Mouse (Mus musculus) heart, embryonic 10.5 days (tissue): ENCODE results near the gene Vdac1. TPM values are rescaled to one million over a fixed set of nuclear protein-coding genes. Genes with fewer than 3 reads are reported as not detected.
"Not testable (repeated sequence)": the region's sequence is repeated elsewhere in the genome, so short reads cannot be mapped to it uniquely, and the experiment has no call there.

Experiments
- DNase-seq: peaks from one replicate; pipeline ENCODE4 v3.0.0-alpha.2; 2017; ENCODE audit warnings: low spot score
- H3K27ac ChIP-seq: fragments of 300-500 bp; sonication (generic); 2 replicates; pipeline ENCODE4 v1.5.1; 2016; ENCODE audit warnings: mild to moderate bottlenecking
- H3K27me3 ChIP-seq: fragments of 300-500 bp; sonication (generic); 2 replicates; pipeline ENCODE4 v1.6.1; 2016; ENCODE audit warnings: mild to moderate bottlenecking; ENCODE audit not compliant: poor library complexity, insufficient read depth, severe bottlenecking
- H3K36me3 ChIP-seq: fragments of 300-500 bp; sonication (generic); 2 replicates; pipeline ENCODE4 v1.6.1; 2016; ENCODE audit warnings: mild to moderate bottlenecking, moderate library complexity
- H3K4me1 ChIP-seq: fragments of 300-500 bp; sonication (generic); 2 replicates; pipeline ENCODE4 v1.6.1; 2016; ENCODE audit warnings: mild to moderate bottlenecking
- H3K4me3 ChIP-seq: fragments of 300-500 bp; sonication (generic); 2 replicates; pipeline ENCODE4 v1.5.1; 2016; ENCODE audit warnings: mild to moderate bottlenecking, moderate library complexity
- H3K9me3 ChIP-seq: fragments of 300-500 bp; sonication (generic); 2 replicates; pipeline ENCODE4 v1.6.1; 2016; ENCODE audit warnings: mild to moderate bottlenecking, moderate library complexity
- WGBS: fragments of 180-500 bp; shearing (Covaris S2); methylation state at CpG from one replicate; pipeline ENCODE4 v1.1.7; 2016; 5-methylcytosine and 5-hydroxymethylcytosine counted together
- polyA plus RNA-seq: library from polyadenylated mRNA; unstranded; fragments of >200 nt; fragmentation: Nextera tagmentation; extraction: Ambion mirVana; gene quantifications from 2 replicates; pipeline ENCODE4 v1.2.1, GENCODE M21; 2016

The Vdac1 gene
- polyA plus RNA-seq, 1 experiment from 2014 or later = 304 TPM

DNA sequence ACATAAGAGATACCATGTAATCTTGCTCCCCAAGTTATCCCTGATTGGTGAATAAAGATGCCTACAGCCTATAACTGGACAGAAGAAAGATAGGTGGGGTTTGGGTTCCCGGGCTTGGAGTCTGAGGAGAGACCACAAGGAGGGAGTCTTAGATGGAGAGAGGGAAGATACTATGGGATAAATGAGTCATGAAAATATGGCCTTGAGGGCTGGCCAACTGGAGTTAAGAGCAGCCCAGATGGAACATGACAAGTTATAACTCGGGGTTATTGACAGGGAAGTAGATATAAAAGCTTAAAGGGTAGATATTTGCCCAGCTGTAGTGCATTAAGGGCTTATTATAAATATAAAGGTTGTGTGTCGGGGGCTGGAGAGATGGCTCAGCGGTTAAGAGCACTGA lies 12.5 kb upstream of the Vdac1 start:
- H3K27me3 ChIP-seq = no peaks in the 10 kb centered on the region
- peaks cover 29% of the 10 kb centered on the region for H3K4me1 ChIP-seq
- H3K4me3 ChIP-seq = no peak overlapping the region
- no peaks in the 10 kb centered on the region for H3K9me3 ChIP-seq
- no peaks in the 10 kb centered on the region for H3K36me3 ChIP-seq
- DNase-seq = no peak
- H3K27ac ChIP-seq = no peak overlapping the region
- 83% methylated on average over 4 of the region's 4 CpGs for WGBS

DNA sequence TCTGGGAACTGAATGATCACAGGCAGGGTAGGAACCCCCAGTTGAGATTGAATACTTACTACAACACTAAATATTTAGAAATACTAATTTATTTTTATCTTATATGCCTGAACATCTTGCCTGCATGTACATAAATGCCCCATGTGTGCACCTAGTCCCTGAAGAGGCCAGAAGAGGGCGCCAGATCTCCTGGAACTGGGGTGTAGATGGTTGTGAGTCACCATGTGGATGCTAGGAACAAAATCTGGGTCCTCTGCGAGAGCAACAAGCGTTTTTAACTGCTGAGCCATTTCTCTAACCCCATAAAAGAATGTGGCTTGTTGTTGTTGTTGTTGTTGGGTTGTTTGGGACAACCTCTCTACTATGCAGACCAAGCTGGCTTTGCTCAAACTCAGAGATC lies 11.9 kb upstream of the Vdac1 start:
- 62% methylated on average over 3 of the region's 3 CpGs for WGBS

DNA sequence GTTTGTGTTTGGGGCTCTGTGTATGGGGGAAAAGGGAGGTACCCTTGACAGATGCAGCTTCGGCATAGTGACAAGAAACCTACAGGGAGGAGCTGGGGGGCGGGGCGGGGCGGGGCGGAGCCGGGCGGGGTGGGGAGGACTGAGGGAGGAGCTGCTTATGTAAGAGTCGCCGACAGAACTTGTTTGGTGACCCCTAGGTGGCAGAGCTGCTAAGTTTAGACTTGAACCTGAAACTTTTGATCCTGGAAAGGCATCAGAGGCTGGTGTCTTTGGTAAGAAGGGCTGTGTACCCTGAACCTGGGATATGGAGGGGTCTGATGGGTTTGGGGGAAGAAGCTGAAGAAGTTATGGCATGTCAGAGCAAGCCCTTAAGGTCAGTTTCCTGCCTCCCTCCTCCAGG lies 9.7 kb upstream of the Vdac1 start:
- under 1% methylated on average over 9 of the region's 9 CpGs for WGBS
- H3K4me1 ChIP-seq = peaks cover 25% of the 10 kb centered on the region
- no peaks in the 10 kb centered on the region for H3K27me3 ChIP-seq
- peak; percentile 85 for DNase-seq
- H3K36me3 ChIP-seq = no peaks in the 10 kb centered on the region
- no peak overlapping the region for H3K4me3 ChIP-seq
- H3K27ac ChIP-seq = peak overlapping the region; percentile 6; the same call in 1 of the 2 replicates
- no peaks in the 10 kb centered on the region for H3K9me3 ChIP-seq

More for the DNA sequence above, 11.9 kb upstream of the Vdac1 start:
- Histone ChIP-seq H3K9me3 (no peaks in the 10 kb centered on the region), H3K36me3 (no peaks in the 10 kb centered on the region), H3K4me3 (no peak overlapping the region), H3K4me1 (peaks cover 29% of the 10 kb centered on the region), H3K27me3 (no peaks in the 10 kb centered on the region), H3K27ac (no peak overlapping the region)
- no peak for DNase-seq

DNA sequence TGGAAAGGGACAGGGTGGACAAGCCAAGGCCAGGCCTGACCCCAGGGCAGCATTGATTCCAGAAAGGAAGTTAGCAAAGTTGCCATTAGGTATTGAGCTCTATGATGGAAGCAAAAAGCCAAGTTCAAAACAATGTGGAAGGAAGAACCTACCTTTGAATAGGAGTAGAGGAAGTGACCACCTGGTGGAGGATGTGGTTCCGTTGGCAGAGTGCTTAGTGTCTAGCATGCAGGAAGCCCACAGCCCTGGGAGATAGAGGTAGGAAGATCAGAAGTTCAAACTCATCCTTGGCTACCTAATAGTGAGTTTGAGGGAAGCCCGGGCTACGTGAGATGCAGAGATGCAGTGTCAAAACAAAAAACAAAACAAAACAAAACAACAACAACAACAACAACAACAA lies 8.4 kb upstream of the Vdac1 start:
- Histone ChIP-seq H3K4me3 (no peak overlapping the region), H3K36me3 (no peaks in the 10 kb centered on the region), H3K9me3 (no peaks in the 10 kb centered on the region), H3K4me1 (peaks cover 18% of the 10 kb centered on the region), H3K27me3 (no peaks in the 10 kb centered on the region), H3K27ac (no peak overlapping the region)
- no peak for DNase-seq
- WGBS = 90% methylated on average over 3 of the region's 3 CpGs

DNA sequence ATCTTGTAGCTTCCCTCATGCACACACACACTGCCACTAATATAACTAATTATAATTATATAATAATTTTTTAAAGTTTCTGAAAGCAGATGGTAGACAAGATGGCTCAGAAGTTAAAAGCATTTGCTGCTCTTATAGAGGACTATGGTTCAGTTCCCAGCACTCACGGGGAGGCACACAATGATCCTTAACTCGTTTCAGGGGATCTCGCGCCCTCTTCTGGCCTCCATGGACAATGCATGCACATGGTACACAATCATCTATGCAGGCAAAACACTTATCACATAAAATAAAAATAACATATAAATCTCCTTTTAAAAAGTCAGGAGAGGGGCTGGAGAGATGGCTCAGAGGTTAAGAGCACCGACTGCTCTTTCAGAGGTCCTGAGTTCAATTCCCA lies 6.0 kb upstream of the Vdac1 start:
- H3K36me3 ChIP-seq = no peaks in the 10 kb centered on the region
- WGBS = 78% methylated on average over 5 of the region's 5 CpGs
- DNase-seq = no peak

DNA sequence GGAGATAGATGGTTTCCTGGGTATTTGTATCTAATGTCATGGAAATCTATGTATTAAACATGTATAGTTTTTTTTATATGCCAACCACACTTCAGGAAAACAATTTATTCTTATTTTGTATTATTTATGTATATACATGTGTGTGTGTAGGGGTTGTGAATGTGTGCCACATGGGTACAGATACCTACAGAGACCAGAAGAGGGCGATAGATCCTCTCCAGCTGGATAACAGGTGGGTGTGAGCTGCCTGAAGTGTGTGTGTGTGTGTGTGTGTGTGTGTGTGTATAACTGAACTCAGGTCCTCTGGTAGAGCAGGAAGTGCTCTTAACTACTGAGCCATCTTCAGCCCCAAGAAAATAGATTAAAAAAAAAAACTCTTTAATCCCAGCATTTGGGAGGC lies 5.1 kb upstream of the Vdac1 start:
- H3K4me1 ChIP-seq = peaks cover 26% of the 10 kb centered on the region
- no peaks in the 10 kb centered on the region for H3K36me3 ChIP-seq
- 72% methylated on average over 1 of the region's 1 CpGs for WGBS
- DNase-seq = no peak
- H3K27ac ChIP-seq = no peak overlapping the region
- no peaks in the 10 kb centered on the region for H3K27me3 ChIP-seq
- no peak overlapping the region for H3K4me3 ChIP-seq
- no peaks in the 10 kb centered on the region for H3K9me3 ChIP-seq

More for the DNA sequence above, 6.0 kb upstream of the Vdac1 start:
- H3K27ac ChIP-seq = no peak overlapping the region
- H3K4me1 ChIP-seq = peaks cover 19% of the 10 kb centered on the region
- H3K4me3 ChIP-seq = no peak overlapping the region
- no peaks in the 10 kb centered on the region for H3K27me3 ChIP-seq
- no peaks in the 10 kb centered on the region for H3K9me3 ChIP-seq

DNA sequence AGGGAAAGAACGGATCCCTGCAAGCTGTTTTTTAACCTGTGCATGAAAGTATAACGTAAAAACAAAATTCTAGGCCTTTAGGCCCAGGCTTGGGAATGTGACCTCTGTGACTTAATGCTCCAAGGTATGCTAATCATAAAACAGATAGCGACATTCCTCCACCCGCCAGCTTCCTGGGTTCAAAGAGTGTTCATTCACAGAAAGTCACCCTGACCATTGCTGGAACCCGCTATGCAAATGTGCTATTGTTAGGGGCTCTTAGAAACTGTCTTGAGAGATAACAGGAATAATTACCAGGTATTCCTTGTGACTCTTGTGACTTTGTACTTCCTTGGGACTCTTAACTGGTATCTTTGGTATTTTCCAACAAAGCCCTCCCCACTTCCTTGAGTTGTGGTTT lies 3.6 kb upstream of the Vdac1 start:
- not testable (repeated sequence) for H3K36me3 ChIP-seq

DNA sequence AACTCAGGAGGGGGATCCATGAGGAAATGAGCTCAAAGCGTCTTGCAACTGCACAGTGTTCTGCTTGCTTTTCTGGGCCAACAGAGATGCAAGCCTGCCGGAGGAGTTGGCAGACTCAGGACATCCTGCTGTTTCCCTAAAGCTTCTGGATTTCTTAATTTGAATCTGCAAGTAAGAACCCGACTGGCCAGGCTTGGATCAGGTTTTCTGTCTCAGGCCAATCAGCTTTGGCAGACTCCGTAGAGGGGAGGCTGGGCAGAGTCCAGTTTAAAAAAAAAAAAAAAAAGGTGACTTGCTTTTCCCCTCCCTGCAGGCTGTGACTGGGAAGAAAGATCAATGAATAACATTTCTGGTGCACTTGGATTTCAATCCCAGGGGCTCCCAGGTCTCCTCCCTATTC lies 2.1 kb upstream of the Vdac1 start:
- Histone ChIP-seq H3K4me3 (no peak overlapping the region), H3K36me3 (peaks cover 4% of the 10 kb centered on the region; the same call in 1 of the 2 replicates), H3K27ac (no peak overlapping the region), H3K9me3 (no peaks in the 10 kb centered on the region), H3K27me3 (no peaks in the 10 kb centered on the region), H3K4me1 (peaks cover 24% of the 10 kb centered on the region)
- no peak for DNase-seq
- 46% methylated on average over 4 of the region's 4 CpGs for WGBS

More for the DNA sequence above, 3.6 kb upstream of the Vdac1 start:
- H3K9me3 ChIP-seq, H3K4me3 ChIP-seq, DNase-seq, H3K27ac ChIP-seq, H3K27me3 ChIP-seq: not testable (repeated sequence)
- WGBS = 89% methylated on average over 5 of the region's 5 CpGs
- H3K4me1 ChIP-seq = peaks cover 13% of the 10 kb centered on the region

DNA sequence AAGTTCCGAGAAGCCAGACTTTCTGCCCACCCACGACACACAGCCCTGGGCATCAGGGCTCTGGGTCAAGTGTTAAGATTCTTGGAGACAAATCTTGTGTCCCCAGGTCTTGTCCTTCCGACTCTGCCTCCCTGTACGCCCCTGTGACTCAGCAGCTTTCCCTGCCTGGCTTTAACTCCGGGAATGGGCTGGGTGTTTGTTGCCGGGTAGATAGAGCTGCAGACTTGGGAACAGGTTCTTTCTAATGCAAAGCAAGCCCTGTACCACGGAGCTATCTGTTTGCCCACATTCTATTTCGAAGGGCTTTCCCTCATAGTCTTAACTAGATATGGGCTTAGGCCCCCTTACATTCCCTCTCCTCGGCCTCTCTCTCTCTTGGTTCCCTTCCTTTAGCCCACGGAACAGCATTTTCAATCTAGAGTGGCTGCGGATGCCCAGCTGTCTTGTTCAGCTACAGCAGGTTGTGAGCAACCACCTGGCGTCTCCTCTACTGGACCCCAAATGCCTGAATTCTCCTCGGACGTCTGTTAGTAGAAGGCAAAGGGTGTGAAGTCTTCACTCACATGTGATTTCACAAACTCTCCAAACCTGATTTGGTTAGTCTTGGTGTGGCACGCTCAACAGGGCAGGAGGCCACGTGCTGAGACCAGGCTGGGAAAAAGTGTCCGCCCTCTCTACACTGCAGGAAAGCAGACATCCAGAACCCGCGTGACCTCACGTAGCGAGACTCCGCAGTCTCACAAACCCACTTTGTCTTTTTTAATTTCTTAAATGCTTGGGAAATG lies 782 bp upstream of the Vdac1 start:
- WGBS = 9% methylated on average over 22 of the region's 22 CpGs
- peak; percentile 81 for DNase-seq
- Histone ChIP-seq H3K36me3 (peaks cover 4% of the 10 kb centered on the region; the same call in 1 of the 2 replicates), H3K4me1 (peaks cover 38% of the 10 kb centered on the region), H3K9me3 (no peaks in the 10 kb centered on the region), H3K27me3 (no peaks in the 10 kb centered on the region), H3K4me3 (peak overlapping the region; percentile 98), H3K27ac (peak overlapping the region; percentile 99)

DNA sequence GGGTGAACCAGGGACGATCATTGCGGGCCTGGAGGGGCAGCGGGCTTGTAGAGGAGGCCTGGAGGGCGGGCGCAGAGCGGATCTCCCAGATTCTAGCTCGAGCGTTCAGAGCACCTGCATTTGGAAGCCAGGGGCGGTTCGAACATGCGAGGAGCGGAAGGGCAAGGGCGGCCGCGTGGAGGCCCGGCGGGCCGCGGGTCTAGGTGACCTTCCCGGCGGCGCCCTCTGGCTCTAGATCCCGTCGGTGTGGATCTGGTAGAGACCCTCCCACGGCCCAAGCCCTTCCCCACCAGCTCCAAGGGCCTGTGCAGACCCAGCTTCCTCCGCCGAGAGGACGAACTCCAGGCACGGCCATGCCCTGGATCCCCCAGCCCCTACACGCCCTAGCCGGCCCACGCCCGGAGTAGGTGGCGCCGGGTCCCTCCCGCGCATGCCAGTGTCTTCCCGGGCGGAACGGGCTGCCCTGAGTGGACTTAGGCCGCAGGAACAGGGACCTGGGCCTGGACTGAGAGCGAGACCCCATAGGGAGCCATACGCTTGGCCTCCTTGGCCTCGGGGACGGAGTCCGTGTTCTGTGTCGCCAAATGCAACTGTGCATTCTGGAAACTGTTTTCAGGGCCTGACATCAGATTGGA lies 744 bp downstream of the Vdac1 start:
- no peaks in the 10 kb centered on the region for H3K27me3 ChIP-seq
- no peak for DNase-seq
- H3K27ac ChIP-seq = peak overlapping the region; percentile 99
- H3K4me3 ChIP-seq = peak overlapping the region; percentile 98
- WGBS = under 1% methylated on average over 46 of the region's 47 CpGs
- H3K36me3 ChIP-seq = peaks cover 4% of the 10 kb centered on the region; the same call in 1 of the 2 replicates
- H3K4me1 ChIP-seq = peaks cover 53% of the 10 kb centered on the region
- H3K9me3 ChIP-seq = no peaks in the 10 kb centered on the region

DNA sequence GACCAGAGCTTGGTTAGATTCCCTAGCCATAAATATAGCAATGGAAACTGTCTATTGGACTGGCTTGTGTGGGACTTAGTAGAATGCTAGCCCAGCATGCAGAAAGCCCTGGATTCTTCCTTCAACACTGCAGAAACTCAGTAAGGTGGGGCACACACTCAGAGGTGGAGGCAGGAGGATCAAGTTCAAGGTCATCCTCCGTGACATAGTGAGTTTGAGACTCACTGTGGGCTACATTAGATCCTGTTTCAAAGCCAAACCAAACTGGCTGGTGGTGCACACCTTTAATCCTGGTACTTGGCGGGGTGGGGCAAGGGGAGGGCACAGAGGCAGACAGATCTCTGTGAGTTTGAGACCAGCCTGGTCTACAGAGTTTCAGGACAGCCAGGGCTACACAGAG lies 3.7 kb downstream of the Vdac1 start:
- no peak for DNase-seq
- H3K4me3 ChIP-seq = peak overlapping the region; percentile 46
- peaks cover 71% of the 10 kb centered on the region for H3K4me1 ChIP-seq
- H3K27me3 ChIP-seq = no peaks in the 10 kb centered on the region
- no peaks in the 10 kb centered on the region for H3K9me3 ChIP-seq
- peak overlapping the region; percentile 80 for H3K27ac ChIP-seq
- WGBS = 75% methylated on average over 2 of the region's 2 CpGs
- H3K36me3 ChIP-seq = peaks cover 8% of the 10 kb centered on the region

DNA sequence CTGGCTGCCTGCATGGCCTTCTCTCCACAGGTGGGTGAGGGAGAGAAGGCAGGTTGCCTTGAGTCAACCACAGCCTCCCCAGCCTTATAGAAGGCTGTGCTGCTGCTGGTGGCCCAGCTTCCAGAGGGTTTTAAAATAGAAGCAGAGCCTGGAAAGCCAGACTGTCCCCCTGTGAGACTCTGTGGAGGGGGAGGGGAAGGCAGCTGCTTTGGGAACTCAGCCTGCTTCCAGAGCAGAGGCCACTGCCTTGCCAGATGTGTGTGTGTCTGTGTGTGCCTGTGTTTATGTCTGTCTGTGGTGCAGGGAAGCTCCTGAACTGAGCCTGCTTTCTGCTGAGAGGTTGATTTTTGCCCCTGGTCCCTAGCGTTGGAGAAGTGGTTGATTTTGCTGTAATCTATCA lies 4.5 kb downstream of the Vdac1 start:
- WGBS = 61% methylated on average over 1 of the region's 1 CpGs
- Histone ChIP-seq H3K4me1 (peaks cover 67% of the 10 kb centered on the region), H3K27ac (peak overlapping the region; percentile 80), H3K9me3 (no peaks in the 10 kb centered on the region), H3K4me3 (peak overlapping the region; percentile 46), H3K27me3 (no peaks in the 10 kb centered on the region), H3K36me3 (peaks cover 8% of the 10 kb centered on the region)
- DNase-seq = no peak

DNA sequence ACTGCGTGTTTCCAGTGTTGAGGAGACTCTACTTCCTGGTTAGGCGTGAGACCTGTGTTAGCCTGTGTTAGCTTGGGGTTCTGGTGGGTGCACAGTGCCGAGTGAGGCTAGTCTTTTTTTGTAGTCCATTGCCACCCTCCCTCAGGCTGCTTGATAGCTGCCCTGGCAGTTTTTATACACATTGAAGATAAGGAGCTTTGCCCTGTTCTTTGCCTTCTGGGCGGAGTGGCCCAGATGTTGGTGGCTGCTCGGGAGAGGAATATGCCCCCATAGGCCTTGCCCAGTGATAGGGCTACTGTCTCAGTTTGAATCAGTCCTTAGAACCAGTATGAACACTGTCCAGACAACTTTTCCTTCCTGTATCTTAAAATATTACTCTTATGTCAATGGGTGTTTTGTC lies 5.7 kb downstream of the Vdac1 start:
- DNase-seq = no peak
- Histone ChIP-seq H3K9me3 (no peaks in the 10 kb centered on the region), H3K4me1 (peaks cover 71% of the 10 kb centered on the region), H3K36me3 (peaks cover 4% of the 10 kb centered on the region; the same call in 1 of the 2 replicates), H3K27me3 (no peaks in the 10 kb centered on the region), H3K4me3 (no peak overlapping the region), H3K27ac (no peak overlapping the region)
- 75% methylated on average over 5 of the region's 5 CpGs for WGBS
